Mouse (Mus musculus): ENCODE results near the gene Ppil1. TPM values are rescaled to one million over a fixed set of nuclear protein-coding genes. Genes with fewer than 3 reads are reported as not detected.

The Ppil1 gene
- total and polyA plus RNA-seq, 3 experiments = 115 to 135 (median 122) TPM

- Histone ChIP-seq H3K79me2 (ENCODE audit: control insufficient read depth, insufficient read depth, low read length, poor library complexity) (no peaks in the 10 kb centered on the region), H3K4me1 (ENCODE audit: control insufficient read depth in 1 of 2, insufficient read depth in 2 of 2, low read length in 2 of 2) (no peaks in the 10 kb centered on the region), H3K9me3 (replicated peaks; ENCODE audit: insufficient read depth, low read length) (no peaks in the 10 kb centered on the region), H3K27me3 (ENCODE audit: control insufficient read depth in 1 of 2, insufficient read depth in 2 of 2, low read length in 2 of 2) (no peaks in the 10 kb centered on the region), H3K9ac (ENCODE audit: control insufficient read depth, low read depth, low read length, poor library complexity, severe bottlenecking) (no peak overlapping the region), H3K36me3 (ENCODE audit: control insufficient read depth in 1 of 2, insufficient read depth in 2 of 2, low read length in 2 of 2) (peaks cover 0 to 7% of the 10 kb centered on the region in 2 experiments; a peak in 2 of 4 replicates), H3K4me3 (ENCODE audit: control insufficient read depth in 1 of 2, insufficient read depth in 1 of 2, low read depth in 2 of 2, low read length in 2 of 2) (no peak overlapping the region), H3K27ac (ENCODE audit: control insufficient read depth, low read depth, low read length) (no peak overlapping the region)
- DNase-seq (ENCODE audit: low read depth, low spot score) = no peak
- no peak for TF ChIP-seq POLR2A (IDR thresholded peaks at IDR 0.05; ENCODE audit: control insufficient read depth in 1 of 2, insufficient read depth in 1 of 2, low read depth in 1 of 2, low read length in 2 of 2, poor library complexity in 1 of 2)
- no peak for TF ChIP-seq RAD21 (IDR thresholded peaks at IDR 0.05; ENCODE audit: low read depth, low read length)
- TF ChIP-seq MXI1 (IDR thresholded peaks at IDR 0.05; ENCODE audit: low read depth, low read length) = no peak
- no peak for TF ChIP-seq TAL1 (IDR thresholded peaks at IDR 0.05; ENCODE audit: low read length)
- TF ChIP-seq MYB (IDR thresholded peaks at IDR 0.05; ENCODE audit: low read depth, low read length) = no peak
- no peak for TF ChIP-seq MAZ (IDR thresholded peaks at IDR 0.05; ENCODE audit: low read depth, low read length)
- TF ChIP-seq ELF1 (IDR thresholded peaks at IDR 0.05; ENCODE audit: low read depth, low read length) = no peak
- TF ChIP-seq EP300 (IDR thresholded peaks at IDR 0.05; ENCODE audit: low read depth in 1 of 2, low read length in 2 of 2) = no peak
- no peak for TF ChIP-seq POLR2AphosphoS5 (IDR thresholded peaks at IDR 0.05; ENCODE audit: borderline replicate concordance, low read depth, low read length)
- no peak for TF ChIP-seq KAT2A (conservative IDR thresholded peaks at IDR 0.05; ENCODE audit: low read depth, low read length)
- no peak for TF ChIP-seq SMC3 (IDR thresholded peaks at IDR 0.05; ENCODE audit: low read depth, low read length)
- no peak for TF ChIP-seq JUND (IDR thresholded peaks at IDR 0.05; ENCODE audit: low read depth, low read length)
- no peak for TF ChIP-seq MYC (IDR thresholded peaks at IDR 0.05; ENCODE audit: low read depth, low read length)
- TF ChIP-seq GABPA (IDR thresholded peaks at IDR 0.05; ENCODE audit: low read depth, low read length) = no peak
- no peak for TF ChIP-seq NELFE (IDR thresholded peaks at IDR 0.05; ENCODE audit: low read depth, low read length)
- TF ChIP-seq USF2 (IDR thresholded peaks at IDR 0.05; ENCODE audit: borderline replicate concordance in 1 of 2, insufficient read depth in 1 of 2, low read depth in 1 of 2, low read length in 2 of 2) = no peak
- no peak for TF ChIP-seq BHLHE40 (IDR thresholded peaks at IDR 0.05; ENCODE audit: borderline replicate concordance, low read depth, low read length)
- TF ChIP-seq NRF1 (IDR thresholded peaks at IDR 0.05; ENCODE audit: insufficient read depth, low read depth, low read length, poor library complexity, severe bottlenecking) = no peak
Measured at GRCm38 (mm10) chr17:29302149-29302548, 38.2 kb upstream of the Ppil1 start.

- Histone ChIP-seq H3K4me3 (ENCODE audit: control insufficient read depth in 1 of 2, insufficient read depth in 1 of 2, low read depth in 2 of 2, low read length in 2 of 2) (no peak overlapping the region), H3K9me3 (replicated peaks; ENCODE audit: insufficient read depth, low read length) (no peaks in the 10 kb centered on the region), H3K27me3 (ENCODE audit: control insufficient read depth in 1 of 2, insufficient read depth in 2 of 2, low read length in 2 of 2) (no peaks in the 10 kb centered on the region), H3K4me1 (ENCODE audit: control insufficient read depth in 1 of 2, insufficient read depth in 2 of 2, low read length in 2 of 2) (no peaks in the 10 kb centered on the region), H3K27ac (ENCODE audit: control insufficient read depth, low read depth, low read length) (no peak overlapping the region), H3K9ac (ENCODE audit: control insufficient read depth, low read depth, low read length, poor library complexity, severe bottlenecking) (no peak overlapping the region), H3K36me3 (ENCODE audit: control insufficient read depth in 1 of 2, insufficient read depth in 2 of 2, low read length in 2 of 2) (peaks cover 0 to 8% of the 10 kb centered on the region in 2 experiments; a peak in 2 of 4 replicates), H3K79me2 (ENCODE audit: control insufficient read depth, insufficient read depth, low read length, poor library complexity) (no peaks in the 10 kb centered on the region)
- no peak for DNase-seq (ENCODE audit: low read depth, low spot score)
- TF ChIP-seq HCFC1 (IDR thresholded peaks at IDR 0.05; ENCODE audit: low read depth, low read length) (no peak), ZKSCAN1 (IDR thresholded peaks at IDR 0.05; ENCODE audit: low read depth, low read length) (no peak), MXI1 (IDR thresholded peaks at IDR 0.05; ENCODE audit: low read depth, low read length) (no peak), UBTF (IDR thresholded peaks at IDR 0.05; ENCODE audit: borderline replicate concordance, insufficient read depth, low read depth, low read length) (no peak), TAL1 (IDR thresholded peaks at IDR 0.05; ENCODE audit: low read length) (no peak), CTCF (IDR thresholded peaks at IDR 0.05 in 2 of 3, conservative IDR thresholded peaks at IDR 0.05 in 1 of 3; ENCODE audit: control insufficient read depth in 1 of 3, insufficient read depth in 1 of 3, low read depth in 2 of 3, low read length in 3 of 3, poor library complexity in 1 of 3, severe bottlenecking in 1 of 3) (no peak), ZNF384 (IDR thresholded peaks at IDR 0.05; ENCODE audit: low read depth, low read length) (no peak), BHLHE40 (IDR thresholded peaks at IDR 0.05; ENCODE audit: borderline replicate concordance, low read depth, low read length) (no peak)
Measured at GRCm38 (mm10) chr17:29301421-29301820, 37.4 kb upstream of the Ppil1 start.

Measured in MEL (cell line).